Mouse (Mus musculus) heart, adult 2 months (tissue): ENCODE measurements at regions not wholly inside any gene's neighbourhood (a gene's known extent, or its start where the extent isn't known, plus 50 kb on each side); places are given as distances from the start of the nearest gene placed in this dataset.

Experiments
- CTCF ChIP-seq: fragments of 200-600 bp; IDR thresholded peaks from 2 replicates; pipeline ENCODE4 v1.8.1; 2022; ENCODE audit warnings: antibody characterized with exemption, mild to moderate bottlenecking, moderate library complexity
- POLR2A ChIP-seq: fragments of 200-500 bp; IDR thresholded peaks from 2 replicates; pipeline ENCODE4 v1.6.1; 2011; ENCODE audit warnings: mild to moderate bottlenecking, low read depth, low read length, control low read depth; ENCODE audit not compliant: insufficient read depth

DNA sequence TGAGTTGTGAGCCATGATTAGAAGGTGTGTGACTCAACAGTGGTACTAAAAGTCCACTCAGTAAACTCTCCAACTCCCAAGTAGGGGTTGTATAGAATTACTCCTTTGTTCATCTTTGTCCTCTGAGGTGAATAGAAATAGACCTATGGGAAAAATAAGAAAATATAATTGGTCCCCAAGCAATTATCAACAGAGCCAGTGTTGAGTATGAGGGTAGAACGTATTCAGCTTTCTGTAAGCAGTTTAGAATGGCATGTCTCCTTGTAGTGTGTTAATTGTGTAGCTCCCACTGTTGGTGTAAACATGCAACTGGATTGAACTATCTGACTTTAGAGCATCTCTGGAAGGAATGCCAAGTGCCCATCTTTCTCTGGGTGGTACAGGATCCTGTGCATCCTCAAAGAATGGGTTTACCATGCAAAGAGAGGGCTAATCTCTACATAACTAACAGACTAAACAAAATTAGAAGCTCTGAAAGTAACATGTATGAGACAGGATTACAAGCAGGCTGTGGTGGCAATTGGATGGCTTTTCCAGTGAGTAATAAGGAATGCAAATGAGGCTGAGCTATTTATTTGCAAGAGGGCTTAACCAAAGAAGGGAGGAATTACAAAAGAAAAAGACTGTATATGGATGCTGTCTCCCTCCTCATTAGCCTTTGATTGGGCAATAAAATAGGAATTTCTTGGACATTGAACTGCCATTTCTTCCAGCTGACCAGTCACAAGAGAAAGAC is 356.6 kb downstream of the Serpinb8 start:
- no peak for TF ChIP-seq POLR2A
- no peak for TF ChIP-seq CTCF
